Mouse (Mus musculus) midbrain, postnatal 0 days (tissue): ENCODE results near the gene Crispld2. TPM values are rescaled to one million over a fixed set of nuclear protein-coding genes. Genes with fewer than 3 reads are reported as not detected.

ENCODE experiments used
- ATAC-seq: fragments of 200-750 bp; cut with Nextera tagmentation; 2 replicates; pipeline ENCODE4 v1.8.0; 2017; ENCODE audit warnings: moderate number of reproducible peaks, mild to moderate bottlenecking, moderate TSS enrichment, moderate library complexity; ENCODE audit not compliant: low FRiP score
- DNase-seq: peaks from one replicate; pipeline ENCODE4 v3.0.0-alpha.2; 2015; ENCODE audit warnings: low spot score
- H3K27ac ChIP-seq: fragments of 300-500 bp; sonication (generic); 2 replicates; pipeline ENCODE4 v1.5.1; 2014; ENCODE audit warnings: low read depth, mild to moderate bottlenecking, low read length, mixed read lengths
- H3K27me3 ChIP-seq: fragments of 300-500 bp; sonication (generic); 2 replicates; pipeline ENCODE4 v1.6.1; 2014; ENCODE audit warnings: low read length, control low read depth, mixed read lengths; ENCODE audit not compliant: insufficient read depth
- H3K36me3 ChIP-seq: fragments of 300-500 bp; sonication (generic); 2 replicates; pipeline ENCODE4 v1.6.1; 2014; ENCODE audit warnings: low read length, control low read depth, mixed read lengths; ENCODE audit not compliant: insufficient read depth
- H3K4me1 ChIP-seq: fragments of 300-500 bp; sonication (generic); 2 replicates; pipeline ENCODE4 v1.6.1; 2014; ENCODE audit warnings: mild to moderate bottlenecking, control low read depth, antibody characterized with exemption, low read length, mixed read lengths; ENCODE audit not compliant: insufficient read depth
- H3K4me2 ChIP-seq: fragments of 300-500 bp; sonication (generic); 2 replicates; pipeline ENCODE4 v1.6.1; 2014; ENCODE audit warnings: low read depth, mild to moderate bottlenecking, low read length, mixed read lengths; ENCODE audit not compliant: poor library complexity, severe bottlenecking
- H3K4me3 ChIP-seq: fragments of 300-500 bp; sonication (generic); 2 replicates; pipeline ENCODE4 v1.5.1; 2014; ENCODE audit warnings: low read depth, mild to moderate bottlenecking, low read length, moderate library complexity
- H3K9ac ChIP-seq: fragments of 300-500 bp; sonication (generic); replicated peaks from 2 replicates; pipeline ENCODE4 v1.6.1; 2014; ENCODE audit warnings: mild to moderate bottlenecking, low read length, moderate library complexity, mixed read lengths; ENCODE audit not compliant: poor library complexity, severe bottlenecking
- H3K9me3 ChIP-seq: fragments of 300-500 bp; sonication (generic); 2 replicates; pipeline ENCODE4 v1.6.1; 2016; ENCODE audit warnings: low read length, control low read depth
- CTCF ChIP-seq: IDR thresholded peaks from 2 replicates; pipeline ENCODE4 v1.5.1; 2016; ENCODE audit warnings: antibody characterized with exemption, mild to moderate bottlenecking
- WGBS: fragments of 180-500 bp; shearing (Covaris S2); extraction: QIAGEN DNeasy Blood & Tissue Kit; methylation state at CpG from one replicate; pipeline ENCODE4 v1.1.7; 2014; 5-methylcytosine and 5-hydroxymethylcytosine counted together
- polyA plus RNA-seq: library from polyadenylated mRNA; unstranded; fragments of >200 nt; fragmentation: Nextera tagmentation; extraction: Ambion mirVana; gene quantifications from 2 replicates; pipeline ENCODE4 v1.2.1, GENCODE M21; 2015
- total RNA-seq: library from RNA; depleted of rRNA; stranded (reverse); fragments of >200 nt; gene quantifications from 2 replicates; pipeline ENCODE4 v1.2.3, GENCODE M21; 2014; rRNA removed

The Crispld2 gene
- 5.3 and 5.7 TPM in 2 replicates for total RNA-seq
- polyA plus RNA-seq: 4.1 and 4.7 TPM in 2 replicates

DNA sequence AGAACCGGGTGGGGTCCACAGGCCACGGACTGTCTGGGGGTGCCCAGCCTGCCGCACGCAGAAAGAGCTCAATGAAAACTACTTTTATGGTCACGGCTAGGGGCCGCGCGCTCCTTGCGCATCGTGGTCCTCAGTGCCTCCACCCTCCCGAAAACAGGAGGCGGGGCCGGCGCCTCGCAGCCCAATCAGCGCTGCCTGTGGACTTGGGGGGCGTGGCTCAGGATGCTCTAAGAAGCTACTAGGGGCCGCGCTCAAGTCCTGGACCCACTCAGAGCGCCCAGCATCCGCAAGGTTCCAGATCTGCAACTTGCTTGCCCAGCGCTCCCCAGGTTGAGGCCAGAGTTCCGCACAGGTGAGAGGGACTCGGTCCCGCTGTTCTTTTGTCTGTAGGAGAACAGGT is at the start of gene Crispld2:
Gene Crispld2 (plus strand): TSS at position 190 of the 400 bp plus-strand sequence.
- WGBS: under 1% methylated on average over 25 of the region's 25 CpGs
- Histone ChIP-seq H3K27ac (no peak within 1 kb of the TSS), H3K27me3 (0 out of 2 replicates have a peak, but pooled peaks cover 9% of the 10 kb centered on the region), H3K9ac (peak within 1 kb of the TSS; percentile 34; the same call in 1 of the 2 replicates), H3K36me3 (no peaks in the 10 kb centered on the region), H3K4me1 (no peaks in the 10 kb centered on the region), H3K9me3 (no peaks in the 10 kb centered on the region), H3K4me2 (peak within 1 kb of the TSS; percentile 67), H3K4me3 (peak within 1 kb of the TSS; percentile 38)
- ATAC-seq: peak; percentile 81; the same call in 1 of the 2 replicates
- DNase-seq: peak; percentile 84
- peak; percentile 36; the same call in 1 of the 2 replicates for TF ChIP-seq CTCF

DNA sequence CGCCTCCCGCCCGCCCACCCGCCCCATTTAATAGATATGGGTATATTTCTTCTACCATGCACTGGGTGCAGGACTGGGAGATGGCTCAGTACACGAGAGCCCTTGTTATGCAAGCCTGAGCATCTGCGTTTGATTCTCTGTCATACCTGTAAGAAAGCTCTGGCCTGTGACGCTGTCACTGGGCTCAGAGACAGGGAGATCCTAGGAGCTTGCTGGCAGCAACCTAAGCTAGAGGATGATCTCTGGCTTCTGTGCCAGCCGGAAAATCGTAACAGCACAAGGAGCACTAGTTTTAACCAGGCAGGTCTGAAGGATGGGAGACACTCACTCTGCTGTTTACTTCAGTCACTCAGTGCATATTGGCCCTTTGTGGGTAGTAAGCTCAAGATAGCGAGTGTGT is 48.6 kb upstream of the Crispld2 start:
- Histone ChIP-seq H3K4me3 (no peak overlapping the region), H3K36me3 (peaks cover 44% of the 10 kb centered on the region), H3K4me2 (no peak overlapping the region), H3K4me1 (no peaks in the 10 kb centered on the region), H3K9me3 (no peaks in the 10 kb centered on the region), H3K27me3 (no peaks in the 10 kb centered on the region), H3K27ac (no peak overlapping the region), H3K9ac (no peak overlapping the region)
- TF ChIP-seq CTCF: no peak
- DNase-seq (no peak), ATAC-seq (no peak)
- 92% methylated on average over 10 of the region's 10 CpGs for WGBS

DNA sequence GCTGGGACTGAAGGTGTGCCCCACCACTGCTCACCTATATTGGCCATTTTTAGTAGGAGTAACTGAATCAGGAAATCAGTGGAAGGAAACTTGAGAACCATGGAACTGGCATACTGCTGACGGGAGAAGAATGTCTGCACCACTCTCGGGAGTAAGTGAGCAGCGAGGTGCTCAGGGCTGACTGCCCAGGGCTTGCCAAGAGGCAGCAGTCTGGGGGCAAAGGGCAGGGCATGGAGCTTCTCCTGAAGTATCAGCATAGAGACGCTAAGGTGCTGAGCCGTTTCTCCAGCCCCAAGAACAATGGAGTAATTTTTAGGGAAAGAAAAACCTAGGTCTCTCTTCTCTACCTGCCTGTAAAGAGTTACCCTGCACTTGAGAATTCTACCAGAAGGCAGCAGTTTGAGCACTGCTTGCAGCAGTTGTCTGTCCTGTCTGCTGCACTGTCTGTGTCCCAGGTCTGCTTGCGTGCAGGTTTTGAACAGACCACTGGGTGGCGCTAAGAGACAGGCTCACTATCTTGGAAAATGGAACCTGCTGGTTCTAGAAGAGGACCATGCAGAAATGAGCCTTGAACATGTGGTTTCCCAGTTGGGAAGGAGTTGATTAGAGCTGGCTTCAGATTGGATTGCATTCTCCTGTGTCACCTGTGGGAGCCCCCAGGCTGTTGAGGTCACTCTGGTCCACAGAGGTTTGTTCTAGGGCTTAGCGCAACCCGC is 48.0 kb upstream of the Crispld2 start:
- 60% methylated on average over 9 of the region's 9 CpGs for WGBS
- H3K36me3 ChIP-seq: peaks cover 49% of the 10 kb centered on the region
- no peak overlapping the region for H3K4me3 ChIP-seq
- TF ChIP-seq CTCF: peak; percentile 96
- H3K4me1 ChIP-seq: no peaks in the 10 kb centered on the region
- no peak overlapping the region for H3K9ac ChIP-seq
- H3K27me3 ChIP-seq: no peaks in the 10 kb centered on the region
- no peak overlapping the region for H3K27ac ChIP-seq
- no peaks in the 10 kb centered on the region for H3K9me3 ChIP-seq
- ATAC-seq (peak; percentile 39; the same call in 1 of the 2 replicates), DNase-seq (peak; percentile 80)
- no peak overlapping the region for H3K4me2 ChIP-seq

DNA sequence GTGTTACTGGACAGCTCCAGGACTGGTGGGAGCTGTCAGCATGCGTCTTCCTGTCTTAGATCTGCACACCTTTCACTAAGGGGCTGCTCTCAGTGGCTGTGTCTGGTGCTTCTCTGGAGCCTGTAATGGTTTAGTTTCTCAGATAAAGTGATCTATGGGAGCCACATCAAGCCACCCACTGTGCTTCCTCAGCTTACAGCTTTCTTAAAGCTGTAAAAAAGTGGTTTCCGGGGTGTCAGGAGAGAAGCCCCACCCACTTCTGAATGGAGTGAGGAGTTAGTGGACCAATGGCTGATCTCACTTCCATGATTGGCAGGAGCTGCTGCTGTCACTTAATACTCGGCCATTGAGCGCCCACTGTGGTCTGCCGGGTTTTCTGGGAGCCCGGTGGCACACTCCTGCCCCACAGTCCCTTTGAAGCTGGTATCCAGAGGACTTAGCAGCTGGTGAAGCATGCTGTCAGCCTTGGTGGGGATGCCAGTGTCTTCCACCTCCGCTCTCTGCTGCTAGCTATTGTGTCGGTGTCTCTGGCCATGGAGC is 45.8 kb upstream of the Crispld2 start:
- 74% methylated on average over 8 of the region's 8 CpGs for WGBS
- ATAC-seq: no peak
- H3K36me3 ChIP-seq: peaks cover 50% of the 10 kb centered on the region
- H3K27ac ChIP-seq: no peak overlapping the region
- no peak overlapping the region for H3K4me2 ChIP-seq
- H3K4me1 ChIP-seq: no peaks in the 10 kb centered on the region
- TF ChIP-seq CTCF: no peak
- no peaks in the 10 kb centered on the region for H3K9me3 ChIP-seq
- peak; percentile 21 for DNase-seq
- H3K4me3 ChIP-seq: no peak overlapping the region
- H3K9ac ChIP-seq: no peak overlapping the region
- no peaks in the 10 kb centered on the region for H3K27me3 ChIP-seq

DNA sequence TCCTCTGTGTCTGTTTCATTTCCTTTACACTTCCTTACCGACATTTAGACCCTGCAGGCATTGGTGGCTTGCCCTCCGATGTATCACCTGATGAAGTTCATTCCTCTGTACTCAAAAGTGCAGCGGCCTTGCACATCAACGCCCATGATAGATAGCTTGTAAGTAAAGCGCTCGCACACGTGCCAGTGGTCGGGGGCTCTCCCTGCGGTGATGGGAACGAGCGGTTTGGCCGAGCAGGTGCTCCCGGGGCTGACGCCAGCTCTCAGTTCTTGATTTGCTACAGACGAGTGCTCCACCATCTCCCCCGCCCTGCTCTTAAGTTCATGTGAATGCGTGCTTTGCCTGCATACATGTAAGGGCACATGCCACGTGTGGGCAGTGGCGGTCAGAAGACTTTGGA is 44.6 kb upstream of the Crispld2 start:
- Histone ChIP-seq H3K4me1 (no peaks in the 10 kb centered on the region), H3K4me2 (no peak overlapping the region), H3K9ac (no peak overlapping the region), H3K9me3 (no peaks in the 10 kb centered on the region), H3K27ac (no peak overlapping the region), H3K4me3 (no peak overlapping the region), H3K27me3 (no peaks in the 10 kb centered on the region), H3K36me3 (peaks cover 48% of the 10 kb centered on the region)
- 88% methylated on average over 19 of the region's 19 CpGs for WGBS
- no peak for TF ChIP-seq CTCF
- ATAC-seq (no peak), DNase-seq (no peak)

DNA sequence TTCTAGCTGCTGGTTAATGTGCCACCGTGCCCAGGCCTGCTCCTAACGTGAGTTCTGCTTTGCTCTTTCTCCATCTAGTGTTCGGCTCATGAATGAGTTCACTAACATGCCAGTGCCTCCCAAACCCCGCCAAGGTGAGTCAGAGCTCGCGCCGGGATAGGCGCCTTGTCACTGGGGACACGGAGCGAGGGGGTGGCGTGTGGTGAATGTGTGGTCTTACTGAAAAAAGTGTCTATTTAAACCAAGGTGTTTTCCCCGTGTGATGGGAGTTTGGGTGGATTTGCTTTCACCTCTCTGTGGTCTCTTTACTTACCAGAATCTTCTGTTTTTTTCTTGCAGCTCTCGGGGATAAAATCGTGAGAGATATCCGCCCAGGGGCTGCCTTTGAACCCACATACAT is 43.9 kb upstream of the Crispld2 start:
- H3K9me3 ChIP-seq: no peaks in the 10 kb centered on the region
- peak; percentile 26; the same call in 1 of the 2 replicates for TF ChIP-seq CTCF
- no peak overlapping the region for H3K4me3 ChIP-seq
- no peak overlapping the region for H3K9ac ChIP-seq
- 65% methylated on average over 15 of the region's 15 CpGs for WGBS
- H3K36me3 ChIP-seq: peaks cover 55% of the 10 kb centered on the region
- no peak overlapping the region for H3K4me2 ChIP-seq
- H3K27ac ChIP-seq: no peak overlapping the region; the same call in 1 of the 2 replicates
- DNase-seq (peak; percentile 18), ATAC-seq (no peak)
- no peaks in the 10 kb centered on the region for H3K27me3 ChIP-seq
- H3K4me1 ChIP-seq: no peaks in the 10 kb centered on the region
